Mouse (Mus musculus): Measurements from ENCODE around the gene Ms4a4b. TPM values are rescaled to one million over a fixed set of nuclear protein-coding genes. Genes with fewer than 3 reads are reported as not detected.
"Not testable (repeated sequence)": the region's sequence is repeated elsewhere in the genome, so short reads cannot be mapped to it uniquely, and the experiment has no call there.

Gene Ms4a4b
- 1 to 10 TPM in 1 of 2 experiments, under 1 TPM in 1; 0.41 to 1.2 TPM for total RNA-seq (2021)
- long read RNA-seq, experiment 1: 0 reads
- long read RNA-seq, experiment 2, full-length matches to known transcripts: 2 of 2 reads
- long read RNA-seq, experiment 2, partial matches to known transcripts: 0 of 2 reads
- long read RNA-seq, experiment 2, other reads (novel, unspliced or antisense): 0 of 2 reads

DNA sequence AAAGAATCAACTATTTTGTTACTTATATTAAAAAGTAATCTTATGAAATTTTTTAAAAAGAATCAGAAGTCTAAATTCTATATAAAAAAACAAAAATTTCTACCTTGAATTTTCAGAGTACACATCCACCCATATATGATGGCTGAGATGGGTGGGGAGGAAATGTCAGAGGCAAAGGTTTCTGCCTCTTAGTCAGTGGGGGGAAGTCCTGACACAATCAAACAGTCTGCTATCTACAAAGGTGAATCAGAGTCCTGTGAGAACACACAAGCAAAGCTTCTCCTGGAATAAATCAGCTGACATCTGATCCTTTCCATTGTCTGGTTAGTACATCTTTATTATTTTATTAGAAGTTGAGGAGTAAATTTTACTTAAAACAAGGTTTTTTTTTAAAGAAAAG, at the start of gene Ms4a4b:
TSS of gene Ms4a4b (plus strand) at position 216 of the 400 bp plus-strand sequence.
- intact Hi-C loops (cut with DNase I): no loop called here
- no peak for DNase-seq

DNA sequence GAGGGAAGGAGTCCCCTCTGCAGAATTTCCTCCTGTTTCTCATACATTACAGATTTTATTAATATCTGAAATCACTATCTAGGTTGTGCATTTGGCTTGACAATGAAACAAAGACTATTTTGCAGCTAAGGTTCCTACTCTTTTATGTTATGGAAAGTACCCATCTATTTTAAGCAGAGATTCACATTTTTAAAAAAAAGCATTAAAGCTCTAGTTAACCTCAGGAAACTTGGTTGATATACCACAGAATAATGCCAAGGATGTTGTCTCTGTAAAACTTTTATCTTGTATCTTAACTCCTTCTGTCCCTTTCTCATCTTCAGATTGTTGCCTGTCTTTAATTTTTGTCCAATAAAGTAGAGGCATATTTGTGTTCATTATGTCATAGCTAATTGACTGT, 47.6 kb upstream of the Ms4a4b start:
- intact Hi-C loops (cut with DNase I): no loop called here
- no peak for DNase-seq

DNA sequence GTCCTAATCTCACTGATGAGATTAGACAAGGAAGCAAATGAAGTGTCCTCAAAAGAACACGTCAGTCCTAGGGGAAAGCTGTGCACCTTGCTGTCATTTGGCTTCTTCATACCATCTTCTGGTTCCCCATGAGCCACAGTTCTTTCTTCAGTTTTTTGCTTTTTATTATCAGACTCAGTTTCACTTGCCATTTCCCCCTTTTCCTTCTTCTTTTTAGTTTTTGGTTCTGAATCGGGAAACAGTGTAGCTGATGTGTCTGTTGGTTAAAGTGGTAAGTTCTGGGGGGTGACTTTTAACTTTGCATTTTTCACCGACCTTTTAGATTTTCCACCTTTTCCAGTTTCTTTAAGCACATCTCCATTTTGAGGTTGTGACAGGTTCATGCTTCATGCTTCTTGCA, 38.8 kb upstream of the Ms4a4b start, which contains the start of gene Ms4a4c:
TSS of gene Ms4a4c (plus strand) at position 244 of the 400 bp plus-strand sequence.
- intact Hi-C loops (cut with DNase I): no loop called here
- DNase-seq: no peak

DNA sequence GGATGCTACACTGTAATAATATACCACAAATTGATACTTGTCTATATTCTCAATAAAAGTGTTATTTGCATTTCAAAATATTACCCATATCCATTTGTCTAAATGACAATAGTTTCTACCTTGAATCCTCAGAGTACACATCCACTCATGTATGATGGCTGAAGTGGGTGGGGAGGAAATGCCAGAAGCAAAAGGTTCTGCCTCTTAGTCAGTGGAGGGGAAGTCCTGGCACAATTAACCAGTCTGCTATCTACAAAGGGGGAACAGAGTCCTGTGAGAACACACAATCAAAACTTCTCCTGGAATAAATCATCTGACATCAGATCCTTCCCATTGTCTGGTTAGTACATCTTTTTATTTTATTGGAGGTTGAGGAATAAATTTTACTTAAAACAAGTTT, 35.9 kb upstream of the Ms4a4b start:
- DNase-seq: no peak
- intact Hi-C loops (cut with DNase I): no loop called here

DNA sequence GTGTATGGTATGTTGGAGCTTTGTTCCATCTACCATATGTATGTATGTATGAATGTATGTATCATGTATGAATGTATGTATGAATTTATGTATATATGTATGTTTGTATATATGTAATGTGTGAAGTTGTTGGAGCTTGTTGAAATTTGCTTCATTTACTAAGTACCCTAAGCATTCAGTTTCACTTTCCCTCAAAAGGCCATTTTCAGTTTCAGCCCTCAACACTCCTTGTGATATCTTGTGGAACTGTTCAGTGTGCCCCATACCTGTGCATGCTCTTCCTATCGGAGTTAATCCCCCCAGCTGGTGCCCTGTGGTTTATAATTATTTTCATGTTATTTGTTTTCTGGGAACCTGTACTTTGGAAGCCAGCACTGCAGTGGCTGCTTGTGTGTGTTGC, 34.8 kb upstream of the Ms4a4b start:
- intact Hi-C loops (cut with DNase I): no loop called here
- DNase-seq: no peak

DNA sequence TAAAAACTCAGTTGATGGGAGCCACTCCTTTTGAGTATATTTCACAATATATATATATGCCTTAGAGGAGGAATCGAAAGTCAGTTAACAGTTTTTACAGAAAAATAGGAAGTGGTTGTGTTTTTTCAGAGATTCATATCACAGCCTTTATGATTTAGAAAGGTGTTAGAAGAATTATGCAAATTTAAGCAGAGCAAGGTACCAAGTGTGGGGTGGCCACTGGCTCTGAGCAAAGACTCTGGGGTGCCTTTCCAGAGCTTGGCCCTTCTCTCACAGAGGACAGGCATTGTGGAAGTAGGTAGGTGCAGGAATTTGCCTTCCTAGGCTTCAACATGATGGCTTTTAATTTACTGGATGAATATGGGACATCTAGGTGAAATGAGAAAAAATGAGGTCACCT, 31.7 kb upstream of the Ms4a4b start:
- intact Hi-C loops (cut with DNase I): no loop called here
- DNase-seq: no peak

DNA sequence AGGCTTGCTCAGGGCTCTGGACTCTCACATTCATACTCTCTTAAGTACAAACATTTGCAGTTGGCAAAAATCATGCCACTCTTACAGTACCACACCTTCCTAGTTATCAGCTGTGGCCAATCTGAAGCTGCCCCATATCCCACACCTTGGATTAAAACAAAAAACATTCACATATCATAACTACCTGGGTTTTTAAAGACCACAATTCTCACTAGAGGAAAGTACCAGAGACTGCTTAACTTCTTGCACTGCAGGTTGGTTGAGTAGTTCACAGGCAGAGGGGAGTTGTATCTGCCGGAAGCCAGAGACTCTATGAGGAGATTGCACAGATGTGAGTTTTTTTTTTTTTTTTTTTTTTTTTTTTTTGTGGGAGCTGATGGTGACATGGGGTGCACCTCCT, 29.3 kb upstream of the Ms4a4b start:
- no peak for DNase-seq

DNA sequence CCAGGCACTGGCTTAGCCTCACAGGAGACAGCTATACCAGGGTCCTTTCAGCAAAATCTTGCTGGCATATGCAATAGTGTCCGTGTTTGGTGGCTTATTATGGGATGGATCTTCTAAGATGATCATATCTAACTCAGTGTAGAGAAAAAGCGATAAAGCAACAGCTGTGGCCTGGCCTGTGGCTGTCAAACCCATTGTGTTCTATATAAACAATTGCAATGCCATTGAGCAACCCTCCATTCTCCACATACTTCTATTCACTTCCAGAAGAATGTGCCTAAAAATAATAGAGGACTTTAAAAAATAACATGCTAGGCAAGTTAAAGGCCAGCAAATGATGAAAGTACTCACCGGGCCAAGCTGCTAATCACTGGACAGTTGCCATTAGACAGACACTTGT, 27.8 kb upstream of the Ms4a4b start:
- intact Hi-C loops (cut with DNase I): no loop called here
- DNase-seq: no peak

More for the DNA sequence above, 29.3 kb upstream of the Ms4a4b start:
- intact Hi-C loops (cut with DNase I): no loop called here

DNA sequence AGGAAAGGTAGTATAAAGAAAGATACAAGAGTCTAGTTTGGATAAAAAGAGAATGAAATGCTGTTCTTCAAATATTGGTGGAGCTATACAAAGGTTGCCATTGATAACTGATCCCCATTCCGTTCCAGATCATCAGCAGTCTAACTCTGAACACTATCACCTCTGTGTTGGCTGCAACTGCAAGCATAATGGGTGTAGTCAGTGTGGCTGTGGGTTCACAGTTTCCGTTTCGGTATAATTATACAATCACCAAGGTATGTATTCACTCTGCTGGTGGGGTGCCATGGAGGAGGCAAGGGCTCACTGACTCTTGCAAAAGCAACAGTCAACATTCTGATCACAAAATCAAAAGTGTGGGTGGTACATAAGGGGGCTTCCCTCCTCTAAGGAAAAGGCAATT, 24.5 kb upstream of the Ms4a4b start:
- DNase-seq; intact Hi-C loops (cut with DNase I): not testable (repeated sequence)

DNA sequence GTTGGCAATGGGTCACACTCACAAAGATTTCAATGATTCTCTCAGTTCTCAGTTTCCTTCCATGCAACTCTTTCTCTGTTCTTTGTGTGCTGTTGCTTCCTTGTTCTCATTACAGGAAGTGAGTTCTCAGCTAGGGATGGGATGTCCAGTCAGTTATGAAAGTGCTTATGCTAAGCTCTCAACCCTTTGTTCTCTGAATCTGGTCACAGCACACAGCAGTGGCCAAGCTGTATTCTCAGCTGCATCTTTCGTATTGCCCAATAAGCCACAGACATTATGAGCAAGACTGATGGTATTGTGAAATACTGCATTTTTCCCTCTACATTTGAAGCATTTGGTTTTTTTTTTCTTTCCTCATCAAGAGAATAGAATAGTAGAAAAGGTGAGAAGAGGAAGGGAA, 12.1 kb upstream of the Ms4a4b start:
- intact Hi-C loops (cut with DNase I); DNase-seq: not testable (repeated sequence)

DNA sequence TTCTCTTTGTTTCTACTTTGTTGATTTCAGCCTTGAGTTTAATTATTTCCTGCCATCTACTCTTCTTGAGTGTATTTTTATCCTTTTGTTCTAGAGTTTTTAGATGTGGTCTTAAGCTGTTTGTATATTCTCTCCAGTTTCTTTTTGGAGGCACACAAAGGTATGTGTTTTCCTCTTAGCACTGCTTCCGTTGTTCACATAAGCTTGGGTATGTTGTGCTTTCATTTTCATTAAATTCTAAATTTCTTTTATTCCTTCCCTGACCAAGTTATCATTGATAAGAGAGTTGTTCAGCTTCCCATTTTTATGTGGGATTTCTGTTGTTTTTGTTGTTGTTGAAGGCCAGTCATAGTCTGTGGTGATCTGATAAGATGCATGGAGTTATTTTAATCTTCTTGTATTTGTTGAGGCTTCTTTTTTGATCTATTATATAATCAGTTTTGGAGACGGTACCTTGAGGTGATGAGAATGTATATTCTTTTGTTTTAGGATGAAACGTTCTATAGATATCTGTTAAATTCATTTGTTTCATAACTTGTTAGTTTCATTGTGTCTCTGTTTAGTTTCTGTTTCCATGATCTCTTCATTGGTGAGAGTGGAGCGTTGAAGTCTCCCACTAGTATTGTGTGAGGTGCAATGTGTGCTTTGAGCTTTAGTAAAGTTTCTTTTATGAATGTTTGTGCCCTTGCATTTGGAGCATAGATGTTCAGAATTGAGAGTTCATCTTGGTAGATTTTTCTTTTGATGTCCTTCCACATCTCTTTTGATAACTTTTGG, 8.1 kb upstream of the Ms4a4b start:
- DNase-seq: no peak
- intact Hi-C loops (cut with DNase I): no loop called here

DNA sequence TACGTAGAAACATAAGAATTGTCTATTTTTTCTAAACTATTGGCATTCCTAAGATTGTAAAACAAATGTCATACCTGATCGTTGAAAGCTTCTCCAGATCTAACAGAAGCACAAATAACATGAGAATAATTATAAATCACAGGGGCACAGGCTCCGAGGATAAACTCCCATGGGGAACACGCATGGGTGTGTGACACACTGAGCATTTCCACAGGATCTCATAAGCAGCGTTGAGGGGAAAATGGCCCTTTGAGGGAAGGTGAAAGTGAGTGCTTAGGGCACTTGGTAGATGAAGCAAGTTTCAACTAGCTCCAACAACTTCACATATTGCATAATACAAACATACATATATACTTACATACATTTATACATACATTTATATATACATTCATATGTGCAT, 611 bp downstream of the Ms4a4b start:
- intact Hi-C loops (cut with DNase I): no loop called here
- DNase-seq: no peak

DNA sequence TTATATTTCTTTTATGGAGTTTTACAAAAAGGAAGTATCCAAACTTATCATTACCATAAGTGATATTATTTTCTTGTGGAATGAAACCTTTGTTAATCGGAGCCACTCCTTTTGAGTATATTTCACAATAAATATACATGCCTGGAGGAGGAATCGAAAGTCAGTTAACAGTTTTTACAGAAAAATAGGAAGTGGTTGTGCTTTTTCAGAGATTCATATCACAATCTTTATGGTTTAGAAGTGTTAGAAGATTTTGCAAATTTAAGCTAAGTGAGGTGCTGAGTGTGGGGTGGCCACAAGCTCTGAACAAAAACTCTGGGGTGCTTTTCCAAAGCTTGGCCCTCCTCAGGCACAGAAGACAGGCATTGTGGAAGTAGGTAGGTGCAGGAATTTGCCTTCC, 3.9 kb downstream of the Ms4a4b start:
- intact Hi-C loops (cut with DNase I): no loop called here
- DNase-seq: no peak

DNA sequence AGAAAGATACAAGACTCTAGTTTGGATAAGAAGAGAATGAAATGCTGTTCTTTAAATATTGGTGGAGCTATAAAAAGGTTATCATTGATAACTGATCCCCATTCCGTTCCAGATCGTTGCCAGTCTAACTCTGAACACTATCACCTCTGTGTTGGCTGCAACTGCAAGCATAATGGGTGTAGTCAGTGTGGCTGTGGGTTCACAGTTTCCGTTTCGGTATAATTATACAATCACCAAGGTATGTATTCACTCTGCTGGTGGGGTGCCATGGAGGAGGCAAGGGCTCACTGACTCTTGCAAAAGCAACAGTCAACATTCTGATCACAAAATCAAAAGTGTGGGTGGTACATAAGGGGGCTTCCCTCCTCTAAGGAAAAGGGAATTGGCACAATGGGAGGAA, 15.7 kb downstream of the Ms4a4b start:
- not testable (repeated sequence) for DNase-seq

DNA sequence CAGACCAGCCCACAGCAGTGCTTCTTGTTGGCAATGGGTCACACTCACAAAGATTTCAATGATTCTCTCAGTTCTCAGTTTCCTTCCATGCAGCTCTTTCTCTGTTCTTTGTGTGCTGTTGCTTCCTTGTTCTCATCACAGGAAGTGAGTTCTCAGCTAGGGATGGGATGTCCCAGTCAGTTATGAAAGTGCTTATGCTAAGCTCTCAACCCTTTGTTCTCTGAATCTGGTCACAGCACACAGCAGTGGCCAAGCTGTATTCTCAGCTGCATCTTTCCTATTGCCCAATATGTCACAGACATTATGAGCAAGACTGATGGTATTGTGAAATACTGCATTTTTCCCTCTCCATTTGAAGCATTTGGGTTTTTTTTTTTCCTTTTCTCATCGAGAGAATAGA, 21.4 kb downstream of the Ms4a4b start:
- intact Hi-C loops (cut with DNase I); DNase-seq: not testable (repeated sequence)

More for the DNA sequence above, 15.7 kb downstream of the Ms4a4b start:
- intact Hi-C loops (cut with DNase I): not testable (repeated sequence)

DNA sequence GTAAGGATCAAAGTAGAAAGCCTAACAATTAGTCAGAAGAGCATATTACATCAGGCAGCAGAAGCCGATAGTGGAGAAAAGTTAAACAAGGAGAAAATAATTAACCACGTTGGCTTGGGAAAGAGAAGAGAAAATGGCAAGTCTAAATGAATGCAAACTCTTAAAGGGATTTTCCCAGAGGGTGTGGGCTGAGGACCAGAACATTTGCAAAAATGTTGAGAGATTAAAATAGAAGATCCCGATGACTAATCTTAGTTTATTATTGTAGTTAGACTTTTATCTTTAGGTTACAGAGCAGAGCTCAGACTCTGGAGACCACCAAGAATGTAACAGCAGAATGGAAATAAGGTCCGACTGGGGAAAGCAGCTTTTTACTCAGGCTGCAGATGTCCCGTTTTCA, 23.1 kb downstream of the Ms4a4b start:
- DNase-seq: no peak
- intact Hi-C loops (cut with DNase I): no loop called here

DNA sequence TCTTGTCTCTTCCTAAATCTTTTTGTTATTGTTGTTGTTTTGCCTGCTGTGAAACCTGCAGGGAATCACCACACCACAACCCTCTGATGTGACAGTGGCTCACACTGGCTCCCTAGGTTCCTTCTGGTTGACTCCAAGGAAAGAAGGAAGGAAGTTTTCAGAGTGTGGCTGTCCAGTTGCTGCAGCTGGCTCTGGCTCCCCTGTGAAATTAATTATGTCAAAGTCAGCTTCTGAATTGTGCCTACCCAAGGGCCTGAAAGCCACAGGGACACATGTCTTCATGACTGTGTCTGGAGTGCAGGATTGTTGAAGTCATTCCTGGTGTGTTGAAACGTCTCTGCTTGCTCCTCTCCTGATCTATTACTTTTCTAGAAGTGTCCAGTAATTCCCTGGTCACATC, 25.0 kb downstream of the Ms4a4b start:
- DNase-seq; intact Hi-C loops (cut with DNase I): not testable (repeated sequence)

DNA sequence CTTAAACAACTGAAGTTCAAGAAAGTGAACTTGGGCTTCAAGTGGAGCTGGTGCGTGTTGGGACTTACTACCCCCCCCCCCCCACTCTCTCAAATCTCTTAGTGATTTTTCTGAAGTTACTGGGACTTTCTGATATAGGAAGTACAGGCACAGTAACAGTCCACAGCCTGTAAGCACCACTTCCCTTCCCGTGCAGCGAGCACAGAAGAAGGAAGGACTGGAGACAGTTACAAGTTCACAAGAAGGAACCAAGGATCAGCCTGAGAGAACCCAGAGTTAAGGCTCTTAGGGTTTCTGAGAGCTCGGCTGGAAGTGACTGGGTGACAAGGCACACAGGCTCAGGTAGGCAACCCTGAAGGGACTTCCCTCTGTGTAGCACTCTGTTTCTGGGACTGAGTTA, 25.9 kb downstream of the Ms4a4b start, which contains the start of gene Ms4a6c:
TSS of gene Ms4a6c (plus strand) at position 152 of the 400 bp plus-strand sequence.
- DNase-seq; intact Hi-C loops (cut with DNase I): not testable (repeated sequence)

DNA sequence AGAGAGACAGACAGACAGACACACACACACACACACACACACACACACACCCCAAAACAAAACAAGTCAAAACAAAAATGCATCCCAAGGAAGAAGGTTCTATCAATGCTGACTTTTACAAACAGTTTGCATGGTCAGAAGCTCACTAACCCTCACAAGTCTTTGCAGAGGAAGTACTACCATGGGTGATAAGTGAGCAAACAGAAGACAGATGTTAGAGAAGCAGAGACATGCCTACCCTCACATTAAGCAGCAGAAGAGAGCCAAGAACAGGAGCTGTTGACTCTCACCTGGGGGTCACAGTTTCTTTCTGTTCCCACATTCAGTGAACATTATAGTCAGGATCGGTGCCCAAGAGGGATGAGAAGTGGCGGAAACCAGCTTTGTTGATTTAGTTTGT, 36.4 kb downstream of the Ms4a4b start:
- no peak for DNase-seq
- intact Hi-C loops (cut with DNase I): no loop called here

DNA sequence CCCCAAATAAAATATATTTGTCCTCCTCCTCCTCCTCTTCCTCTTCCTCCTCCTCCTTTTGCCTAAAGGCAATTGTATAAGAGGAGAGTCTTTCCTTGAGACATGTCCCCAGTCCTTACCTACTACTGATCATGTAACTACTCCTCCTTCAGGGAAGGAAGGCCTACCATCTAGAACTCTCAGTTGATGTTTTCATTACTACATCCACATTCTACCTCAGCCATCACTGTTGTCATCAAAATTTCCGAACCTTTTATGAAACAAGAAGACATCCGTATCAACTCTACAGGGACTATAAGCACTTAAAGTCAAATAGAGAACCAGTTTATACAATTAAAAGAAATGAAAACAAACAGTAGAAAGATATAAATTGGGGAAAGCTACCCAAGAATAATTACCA, 39.3 kb downstream of the Ms4a4b start:
- intact Hi-C loops (cut with DNase I): no loop called here
- no peak for DNase-seq

DNA sequence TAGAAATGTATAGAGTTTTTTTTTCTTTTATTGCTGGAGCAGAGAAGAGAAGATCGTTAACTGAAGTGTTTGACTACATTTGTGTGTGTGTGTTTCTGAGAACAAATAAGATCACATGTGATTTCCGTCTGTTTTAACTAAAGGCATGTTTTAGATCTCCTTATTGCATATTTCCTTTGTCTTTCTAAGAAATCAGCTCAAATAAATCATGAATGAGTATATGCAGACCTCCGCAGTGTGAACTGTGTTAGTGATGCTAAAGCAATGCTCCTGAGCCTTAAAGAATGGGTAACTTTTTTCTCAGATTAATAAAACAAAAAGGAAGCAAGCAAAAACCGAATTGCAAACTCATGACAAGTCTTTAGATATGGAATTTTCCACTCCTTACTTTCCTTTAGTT, 40.6 kb downstream of the Ms4a4b start:
- intact Hi-C loops (cut with DNase I): no loop called here
- DNase-seq: no peak

DNA sequence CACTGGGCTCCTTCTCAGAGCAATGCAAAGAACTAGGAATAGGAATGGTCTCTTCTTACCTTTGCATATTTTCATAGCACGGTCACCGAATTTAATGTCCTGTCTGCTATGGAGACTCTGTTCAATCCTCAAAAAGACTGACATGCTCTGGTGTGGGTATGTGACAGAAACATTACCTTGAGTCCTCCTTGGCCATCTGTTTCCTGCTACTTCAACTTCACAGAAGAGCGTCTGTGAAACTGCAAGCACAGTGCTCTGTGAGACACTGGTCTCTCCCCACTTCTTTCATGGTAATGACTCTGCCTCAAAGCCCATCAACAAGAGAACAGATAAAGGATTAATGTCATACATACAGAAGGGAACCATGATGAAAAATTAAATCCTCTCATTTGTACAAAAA, 41.0 kb downstream of the Ms4a4b start:
- DNase-seq: no peak
- intact Hi-C loops (cut with DNase I): no loop called here
